Mouse (Mus musculus) CH12.LX (cell line): Measurements from ENCODE around the gene Inpp4b. TPM values are rescaled to one million over a fixed set of nuclear protein-coding genes. Genes with fewer than 3 reads are reported as not detected.

Experiments used
- DNase-seq: peaks from one replicate; pipeline ENCODE4 v3.0.0-alpha.2; 2013; ENCODE audit errors: extremely low read depth
- H3K27ac ChIP-seq: 2 replicates; pipeline ENCODE4 v1.5.1; 2012; ENCODE audit warnings: low read depth, mild to moderate bottlenecking, control low read depth, moderate library complexity; ENCODE audit not compliant: insufficient read depth
- H3K27me3 ChIP-seq: replicated peaks from 2 replicates; pipeline ENCODE3; 2012; ENCODE audit warnings: inconsistent platforms
- H3K36me3 ChIP-seq, 2 experiments: replicated peaks in 1 of 2; 2 replicates each; pipeline versions ENCODE3 to v1.6.1; 2012; ENCODE audit warnings: inconsistent platforms in 1 of 2, low read length in 1 of 2, mild to moderate bottlenecking in 1 of 2, mixed read lengths in 1 of 2, moderate library complexity in 1 of 2; ENCODE audit not compliant: control insufficient read depth in 1 of 2, insufficient read depth in 1 of 2
- H3K4me1 ChIP-seq, 2 experiments: 2 replicates each; pipeline ENCODE4 v1.6.1; 2012; ENCODE audit warnings: inconsistent platforms in 1 of 2, moderate library complexity in 1 of 2; ENCODE audit not compliant: insufficient read depth in 2 of 2, control insufficient read depth in 1 of 2
- H3K4me2 ChIP-seq: 2 replicates; pipeline ENCODE4 v1.6.1; 2012; ENCODE audit warnings: low read depth, mild to moderate bottlenecking, control low read depth; ENCODE audit not compliant: poor library complexity, insufficient read depth, severe bottlenecking
- H3K4me3 ChIP-seq, 3 experiments: fragments of 150-350 bp in 1 of 3; sonication (generic) in 1 of 3; replicated peaks in 1 of 3; 2 replicates each; pipeline versions ENCODE3 to v1.5.1; 2011 to 2012; ENCODE audit warnings: low read depth in 2 of 3, low read length in 2 of 3, mild to moderate bottlenecking in 2 of 3, moderate library complexity in 2 of 3, control low read depth in 1 of 3, improper control_type of control experiment in 1 of 3, inconsistent platforms in 1 of 3, mixed read lengths in 1 of 3; ENCODE audit not compliant: poor library complexity in 1 of 3
- H3K79me2 ChIP-seq: replicated peaks from 2 replicates; pipeline ENCODE4 v1.6.1; 2012; ENCODE audit warnings: mild to moderate bottlenecking, moderate library complexity; ENCODE audit not compliant: control insufficient read depth, poor library complexity, insufficient read depth, severe bottlenecking; ENCODE audit errors: extremely low read depth
- H3K9ac ChIP-seq: 2 replicates; pipeline ENCODE4 v1.6.1; 2012; ENCODE audit warnings: low read depth, mild to moderate bottlenecking, control low read depth, moderate library complexity; ENCODE audit not compliant: insufficient read depth
- H3K9me3 ChIP-seq: replicated peaks from 2 replicates; pipeline ENCODE3; 2012; ENCODE audit warnings: low read length, inconsistent platforms, mixed read lengths
- BHLHE40 ChIP-seq: IDR thresholded peaks from 2 replicates; pipeline ENCODE4 v1.6.1; 2011; ENCODE audit warnings: mild to moderate bottlenecking, low read depth, low read length, improper control_type of control experiment
- CHD2 ChIP-seq: IDR thresholded peaks from 2 replicates; pipeline ENCODE4 v1.6.1; 2011; ENCODE audit warnings: low read length, improper control_type of control experiment
- ELF1 ChIP-seq: IDR thresholded peaks from 2 replicates; pipeline ENCODE4 v1.6.1; 2014; ENCODE audit warnings: low read depth, mild to moderate bottlenecking, inconsistent platforms, low read length, improper control_type of control experiment
- GABPA ChIP-seq: IDR thresholded peaks from 2 replicates; pipeline ENCODE4 v1.6.1; 2012; ENCODE audit warnings: low read depth, low read length, improper control_type of control experiment, inconsistent platforms; ENCODE audit not compliant: insufficient replicate concordance
- HCFC1 ChIP-seq: IDR thresholded peaks from 2 replicates; pipeline ENCODE4 v1.6.1; 2012; ENCODE audit warnings: low read depth, mild to moderate bottlenecking, inconsistent platforms, low read length, improper control_type of control experiment
- IRF4 ChIP-seq: IDR thresholded peaks from 2 replicates; pipeline ENCODE4 v1.6.1; 2014; ENCODE audit warnings: low read depth, mild to moderate bottlenecking, inconsistent platforms, low read length, improper control_type of control experiment
- JUND ChIP-seq: conservative IDR thresholded peaks from 2 replicates; pipeline ENCODE4 v1.6.1; 2011; ENCODE audit warnings: low read depth, low read length, improper control_type of control experiment
- KAT2A ChIP-seq: IDR thresholded peaks from 2 replicates; pipeline ENCODE4 v1.6.1; 2012; ENCODE audit warnings: low read length, improper control_type of control experiment, inconsistent platforms; ENCODE audit not compliant: insufficient replicate concordance
- MAFK ChIP-seq: IDR thresholded peaks from 2 replicates; pipeline ENCODE4 v1.6.1; 2011; ENCODE audit warnings: low read length, improper control_type of control experiment; ENCODE audit not compliant: insufficient replicate concordance
- MAZ ChIP-seq: IDR thresholded peaks from 2 replicates; pipeline ENCODE4 v1.6.1; 2012; ENCODE audit warnings: low read depth, mild to moderate bottlenecking, inconsistent platforms, low read length, improper control_type of control experiment, moderate library complexity
- MEF2A ChIP-seq: IDR thresholded peaks from 2 replicates; pipeline ENCODE4 v1.6.1; 2014; ENCODE audit warnings: low read depth, mild to moderate bottlenecking, inconsistent platforms, low read length, improper control_type of control experiment, borderline replicate concordance
- NELFE ChIP-seq: IDR thresholded peaks from 2 replicates; pipeline ENCODE4 v1.6.1; 2011; ENCODE audit warnings: low read depth, low read length, improper control_type of control experiment
- NRF1 ChIP-seq: IDR thresholded peaks from 2 replicates; pipeline ENCODE4 v1.6.1; 2014; ENCODE audit warnings: low read depth, mild to moderate bottlenecking, inconsistent platforms, low read length, improper control_type of control experiment, moderate library complexity
- PAX5 ChIP-seq: IDR thresholded peaks from 2 replicates; pipeline ENCODE4 v1.6.1; 2012; ENCODE audit warnings: low read length, inconsistent platforms, mixed read lengths
- POLR2A ChIP-seq: IDR thresholded peaks from 2 replicates; pipeline ENCODE4 v1.6.1; 2011; ENCODE audit warnings: low read depth, mild to moderate bottlenecking, improper control_type of control experiment, low read length
- RCOR1 ChIP-seq: conservative IDR thresholded peaks from 2 replicates; pipeline ENCODE4 v1.6.1; 2012; ENCODE audit warnings: low read depth, mild to moderate bottlenecking, inconsistent platforms, low read length, improper control_type of control experiment
- SIN3A ChIP-seq: IDR thresholded peaks from 2 replicates; pipeline ENCODE4 v1.6.1; 2012; ENCODE audit warnings: low read length, improper control_type of control experiment, inconsistent platforms
- SMC3 ChIP-seq: IDR thresholded peaks from 2 replicates; pipeline ENCODE4 v1.6.1; 2011; ENCODE audit warnings: low read depth, low read length, improper control_type of control experiment
- USF2 ChIP-seq: conservative IDR thresholded peaks from 2 replicates; pipeline ENCODE4 v1.6.1; 2011; ENCODE audit warnings: low read depth, low read length, improper control_type of control experiment
- ZMIZ1 ChIP-seq: IDR thresholded peaks from 2 replicates; pipeline ENCODE4 v1.6.1; 2012; ENCODE audit warnings: low read depth, mild to moderate bottlenecking, inconsistent platforms, low read length, improper control_type of control experiment
- ZNF384 ChIP-seq: IDR thresholded peaks from 2 replicates; pipeline ENCODE4 v1.6.1; 2012; ENCODE audit warnings: low read depth, low read length, improper control_type of control experiment, inconsistent platforms
- dilution Hi-C: fragments of 300-500 bp; cut with MboI; formaldehyde crosslinking; loops from 2 replicates; pipeline ENCODE4 v1.14.3; 2020; ENCODE audit warnings: low sequenced_read_pairs; ENCODE audit not compliant: extremely low pct_unique_long_range_greater_than_20kb, extremely low pct_ligation_motif_present
- in situ Hi-C: fragments of 300-500 bp; cut with MboI; formaldehyde crosslinking; loops from 3 replicates; pipeline ENCODE4 v1.14.3; 2019; ENCODE audit warnings: low sequenced_read_pairs, low pct_ligation_motif_present, low pct_unique_long_range_greater_than_20kb, mixed read lengths
- polyA plus RNA-seq: library from polyadenylated mRNA; unstranded; fragments of >175 nt; gene quantifications from 2 replicates; pipeline ENCODE4 v1.2.1, GENCODE M21; 2012; ENCODE audit warnings: low read depth; ENCODE audit not compliant: insufficient read length
- total RNA-seq, 2 experiments: library from RNA; depleted of rRNA; stranded (reverse); fragments of 300-350 nt in 1 of 2; fragments of >200 nt in 1 of 2; gene quantifications; 2 replicates each; pipeline ENCODE4 v1.2.3; 2012 to 2014

Inpp4b gene
- total and polyA plus RNA-seq, 3 experiments, result 3.0 to 4.9 (median 3.4) TPM

- Histone ChIP-seq H3K4me3 (no peak overlapping the region), H3K9me3 (no peaks in the 10 kb centered on the region), H3K36me3 (no peaks in the 10 kb centered on the region), H3K27me3 (no peaks in the 10 kb centered on the region), H3K27ac (no peak overlapping the region), H3K9ac (no peak overlapping the region)
- dilution Hi-C loops (no loop called here), in situ Hi-C loops (no loop called here)
- TF ChIP-seq SIN3A (no peak), MAZ (no peak), NRF1 (no peak), USF2 (no peak), KAT2A (no peak), ZMIZ1 (no peak), MAFK (no peak), ZNF384 (no peak), CHD2 (no peak), BHLHE40 (no peak), NELFE (no peak), ELF1 (no peak), SMC3 (no peak), PAX5 (no peak), POLR2A (no peak)
- TF ChIP-seq, all 38 proteins: peak for 0
- Histone ChIP-seq H3K4me1 (no peaks in the 10 kb centered on the region), H3K79me2 (no peaks in the 10 kb centered on the region), H3K4me2 (no peak overlapping the region)
- DNase-seq, result no peak
Observed at GRCm38 (mm10) chr8:82104560-82104959, 762.2 kb downstream of the Inpp4b start.

GRCm38 (mm10) chr8:82106131-82106530 is 763.8 kb downstream of the Inpp4b start:
- DNase-seq, result no peak
- H3K4me1 ChIP-seq, result no peaks in the 10 kb centered on the region
- H3K79me2 ChIP-seq, result no peaks in the 10 kb centered on the region
- no peak overlapping the region for H3K4me3 ChIP-seq
- no peaks in the 10 kb centered on the region for H3K36me3 ChIP-seq
- no peaks in the 10 kb centered on the region for H3K27me3 ChIP-seq
- H3K27ac ChIP-seq, result no peak overlapping the region
- in situ Hi-C loops, result no loop called here
- H3K4me2 ChIP-seq, result no peak overlapping the region
- no peak overlapping the region for H3K9ac ChIP-seq
- no peak for TF ChIP-seq ZNF384
- no peak for TF ChIP-seq JUND
- no peak for TF ChIP-seq RCOR1
- no peak for TF ChIP-seq ZMIZ1
- no peak for TF ChIP-seq GABPA
- no peak for TF ChIP-seq HCFC1
- TF ChIP-seq MEF2A, result no peak
- TF ChIP-seq IRF4, result no peak
- TF ChIP-seq, all 38 proteins: peak for 0
- dilution Hi-C loops, result no loop called here
- no peaks in the 10 kb centered on the region for H3K9me3 ChIP-seq
